Mouse (Mus musculus): ENCODE results near the gene Ropn1l.

Gene Ropn1l

GRCm38 (mm10) chr15:31407490-31407889 lies 46.0 kb downstream of the Ropn1l start:
- DNase-seq (ENCODE audit: low spot score) = no peak

DNA sequence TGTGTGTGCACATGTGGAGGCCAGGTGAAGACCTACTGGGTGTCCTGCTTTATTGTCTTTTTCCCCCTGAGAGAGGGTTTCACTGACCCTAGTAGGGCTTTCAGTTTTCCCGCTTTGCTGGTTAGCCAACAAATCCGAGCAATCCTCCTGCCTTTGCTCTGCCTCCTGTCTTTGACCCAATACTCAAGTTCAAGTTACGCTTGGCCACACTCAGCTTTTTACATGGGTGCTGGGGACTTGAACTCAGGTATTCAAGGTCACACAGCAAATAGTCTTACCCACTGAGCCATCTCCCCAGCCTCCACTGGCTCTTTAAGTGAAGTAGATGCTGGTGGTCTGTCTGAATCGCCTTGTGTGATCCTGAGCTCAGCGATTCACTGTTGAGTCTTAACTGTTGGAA lies 46.7 kb downstream of the Ropn1l start:
- DNase-seq (ENCODE audit: low spot score) = no peak

DNA sequence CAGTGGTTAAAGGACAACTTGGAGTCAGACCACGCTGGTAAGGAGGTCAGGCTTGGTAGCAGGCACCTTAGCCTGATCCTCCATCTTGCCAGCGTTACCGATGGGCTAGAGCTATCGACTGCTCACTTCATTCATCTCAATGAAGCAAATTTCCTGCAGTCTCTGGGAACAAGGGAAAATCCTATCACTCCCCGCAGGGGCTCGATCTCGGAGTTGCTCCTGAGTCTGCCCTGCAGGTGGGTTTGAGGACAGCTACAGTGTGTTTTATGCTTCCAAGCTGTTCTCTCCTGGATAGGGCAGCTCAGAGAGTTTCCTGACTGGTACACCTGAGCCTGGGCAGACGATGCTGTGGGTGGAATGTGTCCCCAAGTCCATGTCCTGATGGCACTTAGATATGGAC lies 49.2 kb downstream of the Ropn1l start:
- no peak for DNase-seq (ENCODE audit: low spot score)

DNA sequence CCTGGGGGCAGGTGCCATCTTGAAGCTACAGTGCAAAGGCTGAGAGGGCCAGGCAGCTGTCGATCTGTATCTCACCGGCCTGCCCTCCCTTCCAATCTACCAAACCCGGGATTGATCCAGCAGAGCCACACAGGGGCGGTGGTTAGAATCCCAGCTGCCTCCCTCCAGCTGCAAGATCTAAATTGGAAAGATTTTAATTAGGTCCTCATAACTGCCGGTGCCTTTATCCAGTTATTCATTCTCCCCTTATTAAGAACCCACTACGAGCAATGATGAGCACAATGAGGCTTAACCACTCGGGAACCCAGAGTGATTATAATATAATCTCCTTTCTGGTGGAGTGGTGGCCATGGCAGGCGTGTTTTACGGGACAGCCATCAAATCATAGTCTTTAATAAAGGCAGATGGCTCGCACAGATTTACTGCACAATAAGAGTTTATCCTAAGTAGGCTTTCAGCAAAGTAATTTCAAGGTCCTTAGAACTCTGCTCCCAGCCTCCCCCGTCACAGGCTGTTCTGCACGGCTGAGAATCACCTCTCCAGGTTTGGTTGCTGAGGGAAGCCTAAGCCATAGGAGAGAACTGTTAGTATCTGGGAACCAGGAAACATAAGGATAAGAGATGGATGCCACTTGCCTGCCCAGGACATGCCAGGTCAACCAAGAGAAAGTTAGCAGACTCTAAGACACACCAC lies 51.2 kb downstream of the Ropn1l start:
- no peak for DNase-seq (ENCODE audit: low spot score)

DNA sequence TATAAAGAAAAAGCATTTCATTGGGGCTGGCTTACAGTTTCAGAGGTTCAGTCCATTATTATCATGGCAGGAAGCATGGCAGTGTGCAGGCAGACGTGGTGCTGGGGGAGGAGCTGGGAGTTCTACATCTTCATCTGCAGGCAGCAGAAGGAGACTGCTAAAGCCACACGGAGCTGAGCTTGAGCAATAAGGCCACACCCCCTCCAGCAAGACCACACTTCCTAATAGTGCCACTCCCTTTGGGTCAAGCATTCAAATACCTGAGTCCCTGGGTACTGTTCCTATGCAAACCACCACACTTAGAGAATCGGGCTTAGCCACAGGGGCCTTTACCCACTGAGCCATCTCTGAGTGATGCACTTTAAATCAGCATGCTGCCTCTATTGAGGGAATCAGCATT lies 52.6 kb downstream of the Ropn1l start:
- DNase-seq (ENCODE audit: low spot score) = no peak

DNA sequence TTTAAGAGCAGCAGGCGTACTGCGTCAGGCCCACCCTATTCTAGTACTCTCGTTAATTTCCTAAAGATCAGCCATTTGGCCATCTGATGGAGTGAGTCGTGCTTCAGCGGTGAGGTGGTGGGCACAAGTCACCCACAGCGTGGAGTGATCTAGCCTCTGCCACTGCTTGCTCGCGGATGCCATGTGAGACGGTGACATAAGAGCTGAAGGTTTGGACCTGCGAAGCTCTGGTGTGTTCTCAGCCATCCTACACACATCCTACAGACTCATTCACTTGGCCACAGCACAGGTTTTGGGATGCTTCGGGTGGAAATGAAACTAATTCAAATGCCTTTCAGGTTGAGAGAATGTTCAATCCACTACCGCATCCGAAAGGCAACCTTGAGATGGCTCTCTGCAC lies 54.8 kb downstream of the Ropn1l start:
- no peak for DNase-seq (ENCODE audit: low spot score)

GRCm38 (mm10) chr15:31397379-31397778 lies 56.2 kb downstream of the Ropn1l start:
- no peak for DNase-seq (ENCODE audit: low spot score)

DNA sequence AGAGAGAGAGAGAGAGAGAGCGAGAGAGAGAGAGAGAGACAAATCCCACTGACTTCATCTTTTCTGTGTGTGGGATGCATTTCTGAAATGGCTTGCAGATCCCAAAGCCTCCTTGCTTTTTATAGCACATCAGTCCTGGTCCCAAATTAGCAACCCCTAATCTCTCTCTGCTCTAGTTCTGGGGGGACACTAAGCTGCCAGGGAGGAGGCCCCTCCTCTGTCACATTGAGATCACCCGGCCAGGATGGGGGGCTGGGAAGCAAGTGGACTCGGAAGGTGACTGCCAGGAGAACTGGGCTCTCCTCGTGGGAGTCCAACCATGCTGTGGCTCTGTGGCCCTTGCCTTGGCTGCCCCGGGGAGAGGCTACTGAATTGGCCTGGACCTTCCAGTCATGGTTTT lies 56.8 kb downstream of the Ropn1l start:
- DNase-seq (ENCODE audit: low spot score) = no peak

DNA sequence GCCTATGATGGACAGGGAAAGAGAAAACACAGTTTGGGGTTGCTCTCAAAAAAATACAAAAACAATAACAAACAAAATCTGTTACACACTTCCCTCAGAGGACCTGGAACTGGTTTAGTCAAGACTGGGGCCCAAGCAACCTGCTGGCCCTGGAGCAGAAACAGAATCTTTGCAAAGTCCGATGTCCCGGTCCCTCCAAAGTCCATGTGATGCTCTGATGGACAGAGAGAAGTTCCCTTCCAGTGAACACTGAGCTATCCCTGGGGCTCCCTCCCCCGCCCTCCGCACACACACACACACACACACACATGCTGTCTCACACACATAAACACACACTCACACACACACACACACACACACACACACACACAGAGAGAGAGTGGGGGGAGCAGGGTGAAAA lies 57.6 kb downstream of the Ropn1l start:
- DNase-seq (ENCODE audit: low spot score) = no peak

- DNase-seq (ENCODE audit: low spot score) = no peak
These were observed 60.1 kb downstream of the Ropn1l start for GRCm38 (mm10) chr15:31393402-31393801.

DNA sequence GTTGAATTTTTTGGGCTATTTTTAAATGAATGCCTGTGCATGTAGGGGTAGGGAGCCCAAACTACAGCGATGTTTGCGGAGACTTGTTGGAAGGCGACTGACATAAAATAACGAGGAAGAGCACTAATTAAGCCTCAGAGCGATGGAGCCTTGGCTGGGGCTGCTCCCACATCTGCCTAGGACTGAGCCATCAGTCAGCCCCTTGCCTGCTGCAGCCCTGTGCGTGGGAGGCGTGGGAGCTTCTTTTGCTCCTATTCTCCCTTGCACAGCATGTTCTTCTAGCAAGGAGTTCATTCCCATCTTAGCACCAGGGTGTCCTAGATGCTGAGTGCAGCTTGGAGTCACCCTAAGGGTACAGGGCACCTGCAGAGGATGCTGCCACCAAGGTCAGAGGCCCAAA lies 60.8 kb downstream of the Ropn1l start:
- no peak for DNase-seq (ENCODE audit: low spot score)

DNA sequence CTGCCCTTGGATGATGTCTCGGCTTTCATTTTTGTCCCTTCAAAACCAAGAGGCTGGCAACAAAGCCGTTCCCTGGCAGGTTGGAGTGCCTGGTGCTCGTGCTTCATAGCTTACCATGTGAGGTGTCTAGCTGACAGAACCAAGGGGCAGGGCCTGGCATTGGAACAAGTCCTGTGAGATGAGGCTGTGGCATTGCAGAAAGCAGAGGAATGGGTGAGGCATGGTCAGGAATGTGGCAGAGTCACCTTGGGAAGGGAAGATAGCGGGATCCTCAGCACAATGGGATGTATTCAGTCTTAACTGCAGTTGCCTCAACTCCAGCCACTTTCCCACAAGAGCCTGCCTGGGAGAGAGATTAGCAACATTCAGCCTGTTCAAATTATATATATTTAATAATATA lies 61.4 kb downstream of the Ropn1l start:
- DNase-seq (ENCODE audit: low spot score) = no peak
